Mouse (Mus musculus): ENCODE results near the gene Hs2st1. TPM values are rescaled to one million over a fixed set of nuclear protein-coding genes. Genes with fewer than 3 reads are reported as not detected.
A peak's percentile ranks its signal among the peaks of the same experiment; 100 is the strongest.

Hs2st1 gene
- total RNA-seq, 2 experiments from 2014 or later, result 11.1 to 12.3 TPM

DNA sequence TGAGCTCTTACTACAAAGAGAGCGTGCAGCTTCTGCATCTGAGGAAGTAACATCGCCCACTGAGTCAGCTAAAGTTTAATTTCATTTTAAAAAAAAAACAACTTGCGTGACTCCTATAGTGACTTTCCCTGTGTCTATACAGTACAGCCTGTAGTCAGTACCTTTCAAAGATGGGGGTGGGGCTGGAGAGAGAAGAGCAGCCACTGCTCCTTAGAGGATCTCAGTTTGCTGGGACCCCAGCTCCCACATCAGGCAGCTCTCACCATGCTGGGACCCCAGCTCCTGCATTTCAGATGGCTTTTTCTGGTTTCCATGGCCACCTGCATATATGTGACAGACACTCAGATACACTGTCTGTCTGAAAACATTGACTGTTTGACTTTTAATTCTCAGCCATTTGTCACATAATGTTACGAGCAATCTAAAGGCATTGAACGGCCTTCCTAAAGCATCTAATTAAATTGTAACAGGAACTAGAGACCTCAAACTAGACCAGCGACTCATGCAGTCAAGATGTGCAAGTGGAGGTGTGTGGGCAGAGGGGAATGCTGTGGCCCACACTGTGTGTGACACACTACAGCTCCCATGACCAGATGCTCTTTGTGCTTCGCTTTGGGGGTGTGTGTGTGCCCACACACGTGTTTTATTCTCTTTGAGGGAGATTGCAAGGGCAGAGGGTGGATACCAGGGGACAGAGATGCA lies 19.4 kb upstream of the Hs2st1 start:
- ATAC-seq (replicated peaks; ENCODE audit: poor library complexity, severe bottlenecking), result no peak

DNA sequence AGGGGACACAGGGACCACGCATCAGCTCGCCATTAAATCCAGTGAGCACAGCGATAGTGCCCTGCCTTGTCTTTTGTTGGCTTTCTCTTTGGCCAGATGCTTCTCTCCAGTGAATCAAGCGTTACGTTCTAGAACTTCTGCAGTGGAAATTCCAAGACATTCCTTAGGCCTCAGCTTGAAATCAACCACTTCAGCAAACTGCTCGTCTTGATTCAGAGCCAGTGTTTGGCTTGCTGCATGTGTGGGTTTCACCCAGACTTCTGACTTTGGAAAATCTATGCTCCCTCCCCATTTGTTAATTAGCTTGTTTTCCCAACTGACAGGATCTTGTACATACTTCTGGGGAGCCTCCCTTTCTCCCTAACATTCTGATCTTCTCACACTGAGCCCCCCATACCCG lies 16.8 kb upstream of the Hs2st1 start:
- no peak for ATAC-seq (replicated peaks; ENCODE audit: poor library complexity, severe bottlenecking)

DNA sequence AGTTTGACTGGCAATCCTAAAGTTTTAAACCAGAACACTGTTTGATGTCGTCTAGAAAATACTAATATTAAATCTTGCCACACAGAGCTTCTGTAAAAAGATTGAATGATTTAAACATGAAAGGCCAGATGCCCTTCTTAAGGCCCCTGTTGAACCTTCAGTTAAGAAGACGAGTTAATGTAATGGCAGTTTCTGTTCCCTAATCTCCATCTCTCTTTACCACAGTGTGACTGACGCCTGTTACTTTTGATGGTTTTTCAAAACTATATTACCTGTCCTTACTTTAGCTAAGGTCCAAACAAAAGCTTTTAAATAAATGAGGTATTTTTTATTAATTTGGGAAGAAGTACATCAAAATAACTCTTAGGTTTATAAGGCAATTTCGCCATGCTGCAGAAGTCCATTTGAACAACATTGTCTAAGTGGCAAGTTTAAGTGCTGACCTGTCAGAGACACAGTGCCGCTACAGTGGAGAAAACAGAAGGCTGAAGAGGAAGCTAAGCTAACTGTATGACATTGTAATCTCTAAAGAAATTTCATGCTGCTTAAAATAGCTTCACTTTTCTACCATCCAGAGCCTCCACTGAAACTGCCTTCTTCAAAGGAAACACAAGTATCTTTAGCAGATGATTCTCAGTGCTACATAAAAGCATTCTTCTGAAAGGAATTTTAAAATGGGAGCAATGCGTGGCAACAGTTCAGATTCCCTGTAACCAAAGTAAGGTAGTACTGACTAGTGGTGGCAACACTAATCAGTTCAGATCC lies 15.0 kb upstream of the Hs2st1 start:
- peak; percentile 82 for ATAC-seq (replicated peaks; ENCODE audit: poor library complexity, severe bottlenecking)

DNA sequence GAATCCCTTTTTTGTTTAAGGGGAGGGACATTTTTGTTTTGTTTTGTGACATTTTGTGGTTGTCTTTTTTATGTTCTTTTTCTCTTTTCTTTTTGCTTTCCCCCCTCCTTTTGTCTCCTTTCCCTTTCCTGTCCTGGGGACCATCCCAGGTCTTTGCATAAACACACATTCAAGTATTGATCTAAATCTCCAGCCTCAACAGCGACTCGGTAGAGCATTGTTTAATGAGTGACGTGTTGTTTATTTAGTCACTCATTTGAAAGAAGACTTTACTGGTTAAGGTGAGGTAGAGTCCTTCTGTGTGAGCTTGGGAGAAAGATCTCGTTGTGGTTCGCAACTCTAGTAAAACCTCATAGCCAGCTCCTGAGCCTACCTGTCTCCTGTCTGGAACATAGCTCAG lies 13.8 kb upstream of the Hs2st1 start:
- no peak for ATAC-seq (replicated peaks; ENCODE audit: poor library complexity, severe bottlenecking)

DNA sequence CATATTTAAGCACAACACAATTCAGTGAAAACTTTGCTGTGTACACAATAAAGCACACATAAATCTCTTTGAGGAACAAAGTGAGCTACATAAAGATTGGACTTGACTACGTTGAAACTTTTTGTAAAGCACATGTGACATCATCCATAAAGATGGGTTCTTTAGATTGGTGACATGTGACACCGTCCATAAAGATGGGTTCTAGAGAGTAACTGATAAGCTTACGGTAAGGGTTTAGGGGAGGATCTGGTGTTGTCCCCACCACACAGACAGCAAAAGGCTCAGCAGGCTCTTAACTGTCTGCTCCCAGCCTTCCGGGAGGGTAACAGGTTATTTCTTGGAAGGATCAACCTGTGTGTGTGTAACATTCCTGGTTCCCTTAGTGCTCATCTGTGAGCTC lies 12.3 kb upstream of the Hs2st1 start:
- ATAC-seq (replicated peaks; ENCODE audit: poor library complexity, severe bottlenecking), result no peak

- no peak for ATAC-seq (replicated peaks; ENCODE audit: poor library complexity, severe bottlenecking)
Observed at GRCm38 (mm10) chr3:144581842-144582241, 11.9 kb upstream of the Hs2st1 start.

- ATAC-seq (replicated peaks; ENCODE audit: poor library complexity, severe bottlenecking), result no peak
Observed at GRCm38 (mm10) chr3:144580281-144580680, 10.3 kb upstream of the Hs2st1 start.

DNA sequence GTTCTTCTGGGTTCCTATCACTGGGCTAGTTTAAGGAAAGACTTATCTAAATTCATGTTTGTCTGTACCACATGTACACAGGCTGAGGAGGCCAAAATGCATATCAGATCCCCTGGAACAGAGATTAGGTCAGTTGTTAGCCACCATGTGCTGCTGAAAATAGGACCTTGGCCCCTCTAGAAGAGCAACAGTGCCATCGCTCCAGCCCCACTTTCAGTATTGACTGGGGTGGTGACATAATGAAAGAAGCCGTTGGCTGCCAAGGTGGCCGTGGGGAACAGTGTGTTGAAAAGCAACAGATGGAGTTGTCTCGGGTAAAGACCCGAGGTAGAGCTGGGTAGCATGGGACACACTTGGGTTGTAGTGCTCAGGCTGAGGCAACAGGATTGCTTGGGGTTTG lies 9.8 kb upstream of the Hs2st1 start:
- no peak; the same call in 1 of the 2 replicates for ATAC-seq (replicated peaks; ENCODE audit: poor library complexity, severe bottlenecking)

DNA sequence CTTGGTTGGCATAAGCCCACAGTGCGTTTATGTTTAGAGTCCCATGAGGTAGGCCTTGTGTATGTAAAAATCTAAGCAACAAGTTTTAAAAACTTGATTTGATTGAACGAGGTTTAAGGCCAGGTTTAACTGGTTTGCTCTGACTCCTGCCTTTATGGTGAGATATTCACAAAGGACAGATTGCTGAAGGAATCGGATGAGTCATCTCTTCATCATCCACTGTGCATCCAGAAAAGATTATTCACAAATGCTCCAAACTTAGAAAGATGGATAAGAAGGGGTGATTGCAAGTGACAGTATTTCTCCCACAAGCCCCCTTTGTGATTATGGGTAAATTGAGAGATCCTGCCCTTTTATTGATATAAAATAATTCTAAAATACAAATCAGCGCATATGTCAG lies 8.9 kb upstream of the Hs2st1 start:
- no peak for ATAC-seq (replicated peaks; ENCODE audit: poor library complexity, severe bottlenecking)

DNA sequence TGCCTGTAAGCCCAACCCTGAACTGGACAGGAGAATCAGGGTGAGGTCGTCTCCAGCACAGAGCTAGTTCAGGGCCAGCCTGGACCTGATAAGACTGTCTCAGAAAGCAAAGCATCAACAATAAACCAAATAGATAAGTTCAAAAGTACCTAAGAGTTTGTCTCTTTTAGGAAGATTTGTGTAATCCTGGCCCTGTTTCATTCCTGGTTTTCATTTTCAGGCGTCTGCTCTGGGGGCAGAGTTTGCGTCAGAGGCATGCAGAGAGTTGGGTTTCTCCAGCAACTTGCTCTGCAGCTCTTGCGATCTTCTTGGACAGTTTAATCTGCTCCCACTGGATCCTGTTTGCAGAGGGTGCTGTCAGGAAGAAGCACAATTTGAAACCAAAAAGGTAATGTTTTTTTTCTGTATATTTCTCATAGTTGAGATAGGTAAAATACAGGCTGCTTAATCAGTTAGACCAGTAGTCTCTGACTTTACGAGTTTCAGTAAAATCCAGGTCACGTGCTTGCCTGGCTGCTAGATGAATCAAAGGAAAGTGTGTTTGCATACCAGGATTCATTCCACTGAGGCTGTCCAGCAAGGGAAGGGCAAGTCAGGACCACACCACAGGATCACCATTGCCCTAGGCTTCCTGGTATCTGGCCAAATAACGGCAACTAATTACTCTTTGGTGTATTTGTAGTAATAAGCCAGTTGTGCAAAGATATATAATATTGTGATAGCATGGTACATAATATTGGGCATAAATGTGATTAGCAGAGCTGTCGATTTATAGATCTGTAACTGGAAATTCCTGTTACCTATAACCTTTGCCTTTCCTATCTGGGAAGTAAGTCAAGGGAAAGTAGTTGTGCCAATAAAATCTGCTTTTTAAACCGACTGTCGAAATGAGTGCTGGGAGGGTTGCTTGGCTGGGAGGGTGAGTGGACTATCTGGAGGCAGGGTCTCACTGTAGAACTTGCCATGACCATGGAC lies 7.7 kb upstream of the Hs2st1 start:
- no peak for ATAC-seq (replicated peaks; ENCODE audit: poor library complexity, severe bottlenecking)

DNA sequence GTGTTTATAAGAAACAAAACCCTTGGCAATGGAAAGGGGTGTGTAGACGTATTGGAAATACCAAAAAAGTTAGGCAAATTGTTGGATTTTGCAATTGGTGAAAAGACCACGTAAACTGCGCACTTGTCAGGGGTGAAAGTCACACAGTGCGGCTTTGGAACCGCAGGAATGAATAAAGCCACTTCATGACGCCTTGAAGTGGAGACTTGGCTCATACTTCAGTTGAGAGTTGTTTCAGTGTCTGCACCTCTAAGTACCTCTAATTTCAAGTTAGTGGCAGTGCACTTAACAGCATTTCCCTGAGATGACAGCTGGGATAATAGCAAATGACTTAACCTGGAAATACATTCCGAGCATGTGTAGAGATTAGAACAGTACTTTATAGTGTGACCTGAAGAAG lies 4.3 kb upstream of the Hs2st1 start:
- no peak for ATAC-seq (replicated peaks; ENCODE audit: poor library complexity, severe bottlenecking)

DNA sequence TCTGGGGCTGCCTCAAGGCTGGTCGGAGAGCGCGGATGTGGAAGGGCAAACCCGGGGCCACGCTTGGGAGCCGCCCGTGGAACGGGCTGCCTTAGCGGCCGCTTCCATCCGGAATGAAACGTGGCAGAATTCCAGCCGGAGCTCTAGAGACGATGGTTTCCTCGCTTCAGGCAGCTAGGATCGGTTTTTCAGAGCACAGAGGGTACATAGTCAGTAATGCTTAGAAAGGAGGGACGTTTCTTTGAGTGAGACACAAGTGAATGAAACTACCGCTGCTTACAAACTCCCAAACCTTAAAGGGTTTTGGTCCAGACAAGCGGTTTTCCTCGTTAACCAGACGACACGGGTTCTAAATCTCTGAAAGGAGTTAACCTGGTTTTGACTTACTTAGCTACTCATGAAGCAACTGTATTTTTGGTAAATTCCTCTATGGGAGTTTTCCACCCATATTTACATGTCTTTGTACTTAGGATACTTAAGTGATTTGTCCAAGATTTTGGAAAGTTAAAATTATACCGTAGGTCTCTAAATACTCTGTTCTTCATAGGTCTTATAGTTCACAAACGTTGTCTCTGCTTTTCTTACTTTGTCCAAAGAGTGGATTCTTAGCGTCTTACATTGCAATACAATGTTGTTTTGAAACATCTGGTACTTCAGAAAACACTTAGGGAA lies 971 bp upstream of the Hs2st1 start:
- ATAC-seq (replicated peaks; ENCODE audit: poor library complexity, severe bottlenecking), result no peak

DNA sequence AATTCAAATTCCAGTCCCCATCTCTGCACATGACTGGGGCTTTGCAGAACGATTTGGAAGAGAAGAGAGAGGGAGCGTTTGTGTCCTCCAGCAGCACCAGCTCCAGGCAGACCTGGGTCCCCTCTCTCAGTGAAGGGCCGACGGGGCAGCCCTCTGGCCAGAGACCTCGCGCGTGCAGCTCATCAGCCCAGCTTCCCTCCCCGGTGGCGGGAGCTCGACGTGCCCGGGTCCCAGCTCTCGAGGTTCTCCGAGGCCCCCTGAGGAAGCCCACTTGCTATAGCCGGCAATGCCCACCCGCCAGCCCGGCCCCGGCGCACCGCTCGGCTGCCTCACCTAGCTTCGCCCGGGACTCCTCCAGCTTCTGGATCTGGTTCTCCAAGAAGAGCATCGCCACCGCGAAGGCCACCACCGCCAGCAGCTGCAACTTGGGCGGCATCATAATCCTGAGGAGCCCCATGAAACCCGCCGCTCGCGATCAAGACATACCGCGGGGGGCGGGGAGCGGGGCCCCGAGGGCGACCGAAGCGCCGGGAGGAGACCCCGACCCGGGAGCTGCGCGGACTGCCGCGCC lies 495 bp downstream of the Hs2st1 start:
- ATAC-seq (replicated peaks; ENCODE audit: poor library complexity, severe bottlenecking), result peak; percentile 8; the same call in 1 of the 2 replicates

DNA sequence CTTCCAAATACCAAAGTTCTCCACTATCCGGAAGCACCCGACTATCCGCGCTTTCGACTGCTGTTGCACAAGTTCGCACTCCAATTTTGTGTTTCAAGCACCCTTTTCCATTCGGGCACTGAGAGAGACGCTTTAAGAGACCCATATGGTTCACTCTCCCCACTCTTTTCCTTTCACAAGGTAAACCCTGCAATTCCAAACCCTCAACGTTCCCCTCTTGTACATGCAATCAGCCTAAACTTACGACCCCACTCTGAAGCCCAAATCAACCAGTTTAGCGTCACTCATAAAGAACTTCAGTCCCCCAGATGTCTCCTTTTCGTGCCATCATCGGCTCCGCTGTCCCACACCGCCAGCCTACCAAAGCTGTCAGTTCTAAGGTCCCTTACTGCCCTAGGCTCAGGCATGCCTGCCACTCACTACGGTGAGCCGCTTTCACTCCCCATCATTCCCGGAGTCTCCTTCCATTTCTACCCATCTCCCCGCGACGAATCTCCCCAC lies 1.1 kb downstream of the Hs2st1 start:
- 0 out of 2 replicates have a peak, but pooled peaks have one; percentile 15 for ATAC-seq (replicated peaks; ENCODE audit: poor library complexity, severe bottlenecking)

DNA sequence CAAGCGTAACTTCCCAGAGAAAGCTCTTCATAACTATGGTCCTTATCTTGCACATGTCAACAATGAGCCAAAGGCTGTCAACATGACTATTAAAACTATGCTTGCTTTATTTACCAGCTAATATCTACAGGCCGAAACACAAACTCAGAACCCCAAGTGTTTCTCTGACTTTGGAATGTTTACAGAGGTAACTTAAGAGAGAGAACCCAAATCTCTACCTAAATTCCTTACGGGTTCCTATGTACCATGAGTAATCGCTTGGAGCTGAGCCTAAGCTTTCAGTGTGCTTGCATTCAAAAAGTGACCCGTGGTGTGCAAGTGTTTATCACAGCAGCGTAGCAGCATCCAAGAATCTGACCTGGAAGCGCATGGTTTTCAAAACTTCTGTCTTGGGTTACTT lies 4.8 kb downstream of the Hs2st1 start:
- ATAC-seq (replicated peaks; ENCODE audit: poor library complexity, severe bottlenecking), result no peak

DNA sequence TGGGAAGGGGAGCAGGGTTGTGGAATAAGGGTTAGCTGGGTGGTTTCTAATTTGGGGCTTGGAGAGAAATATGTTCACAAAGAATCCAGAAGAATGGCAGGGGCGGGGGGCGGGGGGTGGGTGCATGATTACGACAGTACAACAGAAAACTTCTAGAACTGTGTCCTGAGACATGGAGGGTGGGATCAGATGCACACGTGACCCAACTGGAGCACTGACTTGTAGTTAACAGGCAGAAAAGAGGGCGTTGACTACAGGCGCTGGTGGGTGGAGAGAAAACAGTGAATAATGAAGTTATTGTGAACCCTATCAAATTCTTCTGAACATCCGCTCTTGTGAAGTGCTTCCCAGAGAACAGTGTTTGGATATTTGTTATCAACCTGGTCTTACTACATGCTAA lies 6.1 kb downstream of the Hs2st1 start:
- no peak for ATAC-seq (replicated peaks; ENCODE audit: poor library complexity, severe bottlenecking)

DNA sequence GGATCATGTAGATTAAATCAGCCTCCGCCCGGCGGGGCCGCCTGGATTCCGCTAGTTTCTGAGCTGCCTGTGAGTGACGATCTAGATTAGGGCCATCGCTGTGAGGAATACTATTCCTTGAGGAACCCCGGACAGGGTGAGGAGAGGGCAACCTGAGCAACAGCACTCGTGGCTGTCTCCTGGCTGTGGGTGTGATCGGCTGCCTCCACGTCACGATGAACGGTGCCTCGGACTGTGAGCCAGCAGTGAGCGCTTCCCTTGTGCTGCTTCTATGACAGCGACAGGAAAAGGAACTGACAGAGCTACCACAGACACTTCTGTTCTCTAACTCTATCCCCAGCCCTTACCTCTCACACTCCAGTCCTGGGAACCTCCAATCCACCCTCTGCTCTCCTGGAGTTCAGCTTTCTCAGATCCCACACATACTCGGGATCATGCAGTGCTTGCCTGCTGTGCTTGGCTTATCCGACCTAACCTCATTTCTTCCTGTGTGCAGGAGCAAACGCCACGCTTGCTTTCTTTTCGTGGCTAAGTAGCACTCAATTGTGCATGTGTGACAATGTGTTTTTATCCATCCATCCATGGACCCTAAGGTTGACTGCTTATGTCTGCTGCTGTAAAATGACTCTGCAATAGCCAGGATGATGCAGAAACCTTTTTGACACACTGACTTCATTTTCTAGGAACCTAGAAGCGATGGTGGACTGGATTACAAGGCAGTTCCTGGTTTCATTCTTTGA lies 8.3 kb downstream of the Hs2st1 start:
- peak; percentile 93 for ATAC-seq (replicated peaks; ENCODE audit: poor library complexity, severe bottlenecking)

DNA sequence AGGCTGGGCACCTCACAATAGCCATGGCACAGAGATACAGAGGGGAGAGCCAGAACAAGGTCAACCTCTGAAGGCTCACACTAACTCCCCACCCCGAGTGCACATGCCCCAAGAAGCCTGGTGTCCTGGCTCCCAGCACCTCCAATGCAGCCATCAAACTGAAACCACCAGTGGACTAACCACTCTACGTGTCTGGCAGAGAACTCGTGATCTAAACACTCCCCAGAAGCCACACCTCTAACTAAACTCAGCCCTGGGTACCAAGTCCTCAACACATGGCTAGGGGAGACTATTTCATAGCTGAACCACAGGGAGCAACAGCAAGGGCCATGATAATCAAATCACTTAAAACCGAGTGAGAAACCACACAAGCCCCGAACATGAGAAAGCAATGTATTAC lies 11.7 kb downstream of the Hs2st1 start:
- ATAC-seq (replicated peaks; ENCODE audit: poor library complexity, severe bottlenecking), result no peak

Data from granulocyte monocyte progenitor cell, adult 5-6 weeks (primary cell).